Mouse (Mus musculus): ENCODE measurements around the gene Gabbr2.

GRCm38 (mm10) chr4:46618196-46618817, 373.4 kb downstream of the Gabbr2 start:
- TF ChIP-seq CTCF (IDR thresholded peaks at IDR 0.05; ENCODE audit: borderline replicate concordance, extremely low read depth, insufficient read depth, insufficient read length) = peak; percentile 35; the same call in 1 of the 2 replicates
- no peak for TF ChIP-seq POLR2A (IDR thresholded peaks at IDR 0.05; ENCODE audit: borderline replicate concordance, extremely low read depth, insufficient read depth, insufficient read length, poor library complexity, severe bottlenecking)
